Mouse (Mus musculus) CH12.LX (cell line): Measurements from ENCODE around the gene C1ql1. TPM values are rescaled to one million over a fixed set of nuclear protein-coding genes. Genes with fewer than 3 reads are reported as not detected.

ENCODE experiments used
- DNase-seq: peaks from one replicate; pipeline ENCODE4 v3.0.0-alpha.2; 2013; ENCODE audit errors: extremely low read depth
- H3K27ac ChIP-seq: 2 replicates; pipeline ENCODE4 v1.5.1; 2012; ENCODE audit warnings: low read depth, mild to moderate bottlenecking, control low read depth, moderate library complexity; ENCODE audit not compliant: insufficient read depth
- H3K27me3 ChIP-seq: replicated peaks from 2 replicates; pipeline ENCODE3; 2012; ENCODE audit warnings: inconsistent platforms
- H3K36me3 ChIP-seq, 2 experiments: replicated peaks in 1 of 2; 2 replicates each; pipeline versions ENCODE3 to v1.6.1; 2012; ENCODE audit warnings: inconsistent platforms in 1 of 2, low read length in 1 of 2, mild to moderate bottlenecking in 1 of 2, mixed read lengths in 1 of 2, moderate library complexity in 1 of 2; ENCODE audit not compliant: control insufficient read depth in 1 of 2, insufficient read depth in 1 of 2
- H3K4me1 ChIP-seq, 2 experiments: 2 replicates each; pipeline ENCODE4 v1.6.1; 2012; ENCODE audit warnings: inconsistent platforms in 1 of 2, moderate library complexity in 1 of 2; ENCODE audit not compliant: insufficient read depth in 2 of 2, control insufficient read depth in 1 of 2
- H3K4me2 ChIP-seq: 2 replicates; pipeline ENCODE4 v1.6.1; 2012; ENCODE audit warnings: low read depth, mild to moderate bottlenecking, control low read depth; ENCODE audit not compliant: poor library complexity, insufficient read depth, severe bottlenecking
- H3K4me3 ChIP-seq, 3 experiments: fragments of 150-350 bp in 1 of 3; sonication (generic) in 1 of 3; replicated peaks in 1 of 3; 2 replicates each; pipeline versions ENCODE3 to v1.5.1; 2011 to 2012; ENCODE audit warnings: low read depth in 2 of 3, low read length in 2 of 3, mild to moderate bottlenecking in 2 of 3, moderate library complexity in 2 of 3, control low read depth in 1 of 3, improper control_type of control experiment in 1 of 3, inconsistent platforms in 1 of 3, mixed read lengths in 1 of 3; ENCODE audit not compliant: poor library complexity in 1 of 3
- H3K79me2 ChIP-seq: replicated peaks from 2 replicates; pipeline ENCODE4 v1.6.1; 2012; ENCODE audit warnings: mild to moderate bottlenecking, moderate library complexity; ENCODE audit not compliant: control insufficient read depth, poor library complexity, insufficient read depth, severe bottlenecking; ENCODE audit errors: extremely low read depth
- H3K9ac ChIP-seq: 2 replicates; pipeline ENCODE4 v1.6.1; 2012; ENCODE audit warnings: low read depth, mild to moderate bottlenecking, control low read depth, moderate library complexity; ENCODE audit not compliant: insufficient read depth
- H3K9me3 ChIP-seq: replicated peaks from 2 replicates; pipeline ENCODE3; 2012; ENCODE audit warnings: low read length, inconsistent platforms, mixed read lengths
- BHLHE40 ChIP-seq: IDR thresholded peaks from 2 replicates; pipeline ENCODE4 v1.6.1; 2011; ENCODE audit warnings: mild to moderate bottlenecking, low read depth, low read length, improper control_type of control experiment
- CHD1 ChIP-seq: IDR thresholded peaks from 2 replicates; pipeline ENCODE4 v1.6.1; 2012; ENCODE audit warnings: low read depth, low read length, improper control_type of control experiment, inconsistent platforms
- CHD2 ChIP-seq: IDR thresholded peaks from 2 replicates; pipeline ENCODE4 v1.6.1; 2011; ENCODE audit warnings: low read length, improper control_type of control experiment
- CTCF ChIP-seq, 2 experiments: IDR thresholded peaks in 1 of 2; conservative IDR thresholded peaks in 1 of 2; 2 replicates each; pipeline ENCODE4 v1.5.1; 2011 to 2012; ENCODE audit warnings: low read depth in 2 of 2, low read length in 2 of 2, improper control_type of control experiment in 1 of 2, inconsistent platforms in 1 of 2, mild to moderate bottlenecking in 1 of 2, moderate library complexity in 1 of 2
- E2F4 ChIP-seq: IDR thresholded peaks from 2 replicates; pipeline ENCODE4 v1.6.1; 2011; ENCODE audit warnings: low read depth, low read length, improper control_type of control experiment; ENCODE audit not compliant: insufficient replicate concordance
- ELF1 ChIP-seq: IDR thresholded peaks from 2 replicates; pipeline ENCODE4 v1.6.1; 2014; ENCODE audit warnings: low read depth, mild to moderate bottlenecking, inconsistent platforms, low read length, improper control_type of control experiment
- EP300 ChIP-seq: IDR thresholded peaks from 2 replicates; pipeline ENCODE4 v1.6.1; 2011; ENCODE audit warnings: low read length, improper control_type of control experiment
- ETS1 ChIP-seq: conservative IDR thresholded peaks from 2 replicates; pipeline ENCODE4 v1.6.1; 2012; ENCODE audit warnings: low read depth, mild to moderate bottlenecking, inconsistent platforms, low read length, improper control_type of control experiment, moderate library complexity
- GABPA ChIP-seq: IDR thresholded peaks from 2 replicates; pipeline ENCODE4 v1.6.1; 2012; ENCODE audit warnings: low read depth, low read length, improper control_type of control experiment, inconsistent platforms; ENCODE audit not compliant: insufficient replicate concordance
- HCFC1 ChIP-seq: IDR thresholded peaks from 2 replicates; pipeline ENCODE4 v1.6.1; 2012; ENCODE audit warnings: low read depth, mild to moderate bottlenecking, inconsistent platforms, low read length, improper control_type of control experiment
- IRF4 ChIP-seq: IDR thresholded peaks from 2 replicates; pipeline ENCODE4 v1.6.1; 2014; ENCODE audit warnings: low read depth, mild to moderate bottlenecking, inconsistent platforms, low read length, improper control_type of control experiment
- JUN ChIP-seq: IDR thresholded peaks from 2 replicates; pipeline ENCODE4 v1.6.1; 2011; ENCODE audit warnings: low read depth, mild to moderate bottlenecking, low read length, improper control_type of control experiment, moderate library complexity; ENCODE audit not compliant: insufficient read depth
- JUND ChIP-seq: conservative IDR thresholded peaks from 2 replicates; pipeline ENCODE4 v1.6.1; 2011; ENCODE audit warnings: low read depth, low read length, improper control_type of control experiment
- KAT2A ChIP-seq: IDR thresholded peaks from 2 replicates; pipeline ENCODE4 v1.6.1; 2012; ENCODE audit warnings: low read length, improper control_type of control experiment, inconsistent platforms; ENCODE audit not compliant: insufficient replicate concordance
- MAFK ChIP-seq: IDR thresholded peaks from 2 replicates; pipeline ENCODE4 v1.6.1; 2011; ENCODE audit warnings: low read length, improper control_type of control experiment; ENCODE audit not compliant: insufficient replicate concordance
- MAX ChIP-seq: IDR thresholded peaks from 2 replicates; pipeline ENCODE4 v1.6.1; 2011; ENCODE audit warnings: low read length, improper control_type of control experiment
- MAZ ChIP-seq: IDR thresholded peaks from 2 replicates; pipeline ENCODE4 v1.6.1; 2012; ENCODE audit warnings: low read depth, mild to moderate bottlenecking, inconsistent platforms, low read length, improper control_type of control experiment, moderate library complexity
- MEF2A ChIP-seq: IDR thresholded peaks from 2 replicates; pipeline ENCODE4 v1.6.1; 2014; ENCODE audit warnings: low read depth, mild to moderate bottlenecking, inconsistent platforms, low read length, improper control_type of control experiment, borderline replicate concordance
- MXI1 ChIP-seq: IDR thresholded peaks from 2 replicates; pipeline ENCODE4 v1.6.1; 2011; ENCODE audit warnings: mild to moderate bottlenecking, low read depth, low read length, improper control_type of control experiment
- MYC ChIP-seq: IDR thresholded peaks from 2 replicates; pipeline ENCODE4 v1.6.1; 2011; ENCODE audit warnings: low read depth, mild to moderate bottlenecking, improper control_type of control experiment, low read length
- NELFE ChIP-seq: IDR thresholded peaks from 2 replicates; pipeline ENCODE4 v1.6.1; 2011; ENCODE audit warnings: low read depth, low read length, improper control_type of control experiment
- NRF1 ChIP-seq: IDR thresholded peaks from 2 replicates; pipeline ENCODE4 v1.6.1; 2014; ENCODE audit warnings: low read depth, mild to moderate bottlenecking, inconsistent platforms, low read length, improper control_type of control experiment, moderate library complexity
- PAX5 ChIP-seq: IDR thresholded peaks from 2 replicates; pipeline ENCODE4 v1.6.1; 2012; ENCODE audit warnings: low read length, inconsistent platforms, mixed read lengths
- POLR2A ChIP-seq: IDR thresholded peaks from 2 replicates; pipeline ENCODE4 v1.6.1; 2011; ENCODE audit warnings: low read depth, mild to moderate bottlenecking, improper control_type of control experiment, low read length
- POLR2AphosphoS2 ChIP-seq: IDR thresholded peaks from 2 replicates; pipeline ENCODE4 v1.6.1; 2011; ENCODE audit warnings: low read depth, low read length, improper control_type of control experiment
- RAD21 ChIP-seq: IDR thresholded peaks from 2 replicates; pipeline ENCODE4 v1.6.1; 2011; ENCODE audit warnings: low read depth, mild to moderate bottlenecking, low read length, improper control_type of control experiment, moderate library complexity
- RCOR1 ChIP-seq: conservative IDR thresholded peaks from 2 replicates; pipeline ENCODE4 v1.6.1; 2012; ENCODE audit warnings: low read depth, mild to moderate bottlenecking, inconsistent platforms, low read length, improper control_type of control experiment
- SIN3A ChIP-seq: IDR thresholded peaks from 2 replicates; pipeline ENCODE4 v1.6.1; 2012; ENCODE audit warnings: low read length, improper control_type of control experiment, inconsistent platforms
- SMC3 ChIP-seq: IDR thresholded peaks from 2 replicates; pipeline ENCODE4 v1.6.1; 2011; ENCODE audit warnings: low read depth, low read length, improper control_type of control experiment
- TBP ChIP-seq: conservative IDR thresholded peaks from 2 replicates; pipeline ENCODE4 v1.6.1; 2011; ENCODE audit warnings: low read depth, low read length, improper control_type of control experiment
- TCF12 ChIP-seq: IDR thresholded peaks from 2 replicates; pipeline ENCODE4 v1.6.1; 2014; ENCODE audit warnings: low read depth, mild to moderate bottlenecking, inconsistent platforms, low read length, improper control_type of control experiment
- UBTF ChIP-seq: IDR thresholded peaks from 2 replicates; pipeline ENCODE4 v1.6.1; 2012; ENCODE audit warnings: low read depth, mild to moderate bottlenecking, inconsistent platforms, low read length, improper control_type of control experiment, moderate library complexity
- USF1 ChIP-seq: IDR thresholded peaks from 2 replicates; pipeline ENCODE4 v1.6.1; 2014; ENCODE audit warnings: low read depth, mild to moderate bottlenecking, inconsistent platforms, low read length, improper control_type of control experiment
- USF2 ChIP-seq: conservative IDR thresholded peaks from 2 replicates; pipeline ENCODE4 v1.6.1; 2011; ENCODE audit warnings: low read depth, low read length, improper control_type of control experiment
- ZC3H11A ChIP-seq: IDR thresholded peaks from 2 replicates; pipeline ENCODE4 v1.6.1; 2012; ENCODE audit warnings: low read depth, mild to moderate bottlenecking, inconsistent platforms, low read length, improper control_type of control experiment
- ZKSCAN1 ChIP-seq: IDR thresholded peaks from 2 replicates; pipeline ENCODE4 v1.6.1; 2012; ENCODE audit warnings: low read depth, inconsistent platforms, low read length, improper control_type of control experiment, borderline replicate concordance
- ZMIZ1 ChIP-seq: IDR thresholded peaks from 2 replicates; pipeline ENCODE4 v1.6.1; 2012; ENCODE audit warnings: low read depth, mild to moderate bottlenecking, inconsistent platforms, low read length, improper control_type of control experiment
- ZNF384 ChIP-seq: IDR thresholded peaks from 2 replicates; pipeline ENCODE4 v1.6.1; 2012; ENCODE audit warnings: low read depth, low read length, improper control_type of control experiment, inconsistent platforms
- dilution Hi-C: fragments of 300-500 bp; cut with MboI; formaldehyde crosslinking; loops from 2 replicates; pipeline ENCODE4 v1.14.3; 2020; ENCODE audit warnings: low sequenced_read_pairs; ENCODE audit not compliant: extremely low pct_unique_long_range_greater_than_20kb, extremely low pct_ligation_motif_present
- in situ Hi-C: fragments of 300-500 bp; cut with MboI; formaldehyde crosslinking; loops from 3 replicates; pipeline ENCODE4 v1.14.3; 2019; ENCODE audit warnings: low sequenced_read_pairs, low pct_ligation_motif_present, low pct_unique_long_range_greater_than_20kb, mixed read lengths
- polyA plus RNA-seq: library from polyadenylated mRNA; unstranded; fragments of >175 nt; gene quantifications from 2 replicates; pipeline ENCODE4 v1.2.1, GENCODE M21; 2012; ENCODE audit warnings: low read depth; ENCODE audit not compliant: insufficient read length
- total RNA-seq, 2 experiments: library from RNA; depleted of rRNA; stranded (reverse); fragments of 300-350 nt in 1 of 2; fragments of >200 nt in 1 of 2; gene quantifications; 2 replicates each; pipeline ENCODE4 v1.2.3; 2012 to 2014

C1ql1 gene
- total and polyA plus RNA-seq, 3 experiments, result not detected

DNA sequence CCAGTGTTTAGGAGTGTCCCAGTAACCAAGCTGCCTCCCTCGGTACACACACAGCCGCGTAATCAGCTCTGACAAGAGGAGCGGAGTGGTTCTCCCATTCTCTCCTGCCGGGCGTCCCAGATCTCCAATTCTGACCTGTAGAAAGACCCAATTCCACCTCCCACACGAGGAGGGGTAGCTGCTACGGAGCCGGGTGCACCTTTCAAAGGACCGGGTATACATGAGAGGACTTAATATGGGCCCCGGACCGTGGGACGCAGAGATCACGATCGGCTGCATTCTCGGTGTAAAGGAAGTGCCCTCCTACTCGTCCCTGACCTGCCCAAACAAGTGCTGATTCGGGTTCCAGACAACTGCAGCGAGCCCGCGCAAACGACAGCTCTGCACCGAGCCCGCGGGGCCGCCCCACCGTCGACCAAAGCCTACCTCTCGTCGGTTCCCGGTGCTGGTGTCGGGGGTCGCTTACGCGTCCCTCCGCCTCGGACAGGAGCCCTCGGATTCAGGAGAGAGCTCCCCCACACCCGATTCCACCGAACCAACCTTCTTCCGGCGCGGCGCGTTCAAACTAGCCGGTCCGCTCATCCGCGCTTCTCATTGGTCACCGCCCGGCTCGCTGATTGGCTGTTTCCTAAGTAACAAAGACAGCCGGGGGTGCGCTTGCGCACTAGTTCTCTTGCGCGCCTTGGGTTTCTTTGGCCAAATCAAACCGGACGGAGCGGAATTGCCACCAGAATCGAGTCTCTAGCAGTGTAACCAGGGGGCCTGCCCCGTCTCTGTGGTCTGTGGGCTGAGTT lies 21.7 kb downstream of the C1ql1 start, which contains the start of gene Kif18b:
Kif18b (minus strand) TSS at position 568 of the 794 bp plus-strand sequence.
- dilution Hi-C loops, result no loop called here

DNA sequence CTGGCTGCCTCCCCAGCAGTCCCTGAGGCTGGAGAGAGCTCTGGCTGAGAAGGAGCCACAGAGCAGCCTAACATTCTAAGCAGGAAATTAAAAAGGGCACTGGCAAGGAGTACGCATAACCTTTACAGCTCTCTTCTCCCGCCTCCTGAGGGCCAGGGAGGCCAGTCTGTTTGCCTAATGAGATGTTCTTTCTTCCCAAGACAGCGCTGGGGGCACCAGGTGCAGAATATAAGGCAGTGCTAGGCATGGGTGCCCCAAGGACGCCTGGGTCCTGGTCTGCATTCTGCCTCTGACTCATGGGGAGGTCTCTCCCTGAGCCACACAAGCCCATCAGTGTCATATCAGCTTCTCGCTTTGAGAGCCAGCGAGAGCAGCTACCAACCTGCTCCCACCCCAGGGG lies 25.0 kb downstream of the C1ql1 start:
- dilution Hi-C loops, result no loop called here
- no peak for TF ChIP-seq POLR2A
- peak; percentile 53 for TF ChIP-seq UBTF
- no peak for TF ChIP-seq MAZ
- peak overlapping the region; percentile 93 for H3K4me2 ChIP-seq
- peak overlapping the region in 2 of 3 experiments; percentile 16 to 20 for H3K4me3 ChIP-seq
- DNase-seq, result peak; percentile 55
- peaks cover 0 to 38% of the 10 kb centered on the region in 2 experiments for H3K36me3 ChIP-seq
- peaks cover 11 to 51% of the 10 kb centered on the region in 2 experiments for H3K4me1 ChIP-seq
- H3K79me2 ChIP-seq, result peaks cover 76% of the 10 kb centered on the region
- in situ Hi-C loops, result no loop called here
- H3K27ac ChIP-seq, result peak overlapping the region; percentile 69
- H3K9ac ChIP-seq, result peak overlapping the region; percentile 43
- H3K9me3 ChIP-seq, result no peaks in the 10 kb centered on the region
- H3K27me3 ChIP-seq, result no peaks in the 10 kb centered on the region

More for the DNA sequence above, 21.7 kb downstream of the C1ql1 start, which contains the start of gene Kif18b:
- H3K4me2 ChIP-seq, result peak within 1 kb of the TSS; percentile 63
- H3K9me3 ChIP-seq, result peaks cover 2% of the 10 kb centered on the region
- in situ Hi-C loops, result no loop called here
- DNase-seq, result peak; percentile 100
- H3K36me3 ChIP-seq, result peaks cover 0 to 24% of the 10 kb centered on the region in 2 experiments
- H3K27ac ChIP-seq, result peak within 1 kb of the TSS; percentile 89
- H3K79me2 ChIP-seq, result peaks cover 47% of the 10 kb centered on the region
- peak; percentile 79 for TF ChIP-seq POLR2AphosphoS2
- no peak for TF ChIP-seq UBTF
- TF ChIP-seq TBP, result peak; percentile 53; the same call in 1 of the 2 replicates
- TF ChIP-seq ZNF384, result no peak
- peak; percentile 92 for TF ChIP-seq POLR2A
- TF ChIP-seq EP300, result no peak
- TF ChIP-seq TCF12, result peak; percentile 75
- TF ChIP-seq MYC, result no peak
- TF ChIP-seq SMC3, result no peak
- no peak for TF ChIP-seq ZKSCAN1
- no peak for TF ChIP-seq USF2
- no peak for TF ChIP-seq PAX5
- TF ChIP-seq E2F4, result peak; percentile 87; the same call in 1 of the 2 replicates
- TF ChIP-seq RCOR1, result no peak
- TF ChIP-seq BHLHE40, result peak; percentile 24; the same call in 1 of the 2 replicates
- TF ChIP-seq MAZ, result peak; percentile 22; the same call in 1 of the 2 replicates
- TF ChIP-seq KAT2A, result peak; percentile 36; the same call in 1 of the 2 replicates
- TF ChIP-seq MEF2A, result no peak
- TF ChIP-seq MAX, result peak; percentile 64; the same call in 1 of the 2 replicates
- TF ChIP-seq GABPA, result no peak
- TF ChIP-seq CTCF (conservative IDR thresholded peaks at IDR 0.05 in 1 of 2, IDR thresholded peaks at IDR 0.05 in 1 of 2; ENCODE audit: low read depth in 2 of 2, low read length in 2 of 2), result no peak
- no peak for TF ChIP-seq RAD21
- peak; percentile 95 for TF ChIP-seq SIN3A
- TF ChIP-seq ETS1, result no peak
- TF ChIP-seq IRF4, result no peak; the same call in 1 of the 2 replicates
- TF ChIP-seq NRF1, result peak; percentile 95
- no peak for TF ChIP-seq JUND
- TF ChIP-seq ELF1, result peak; percentile 83
- TF ChIP-seq CHD1, result no peak
- TF ChIP-seq NELFE, result peak; percentile 88
- no peak for TF ChIP-seq USF1
- TF ChIP-seq CHD2, result peak; percentile 41; the same call in 1 of the 2 replicates
- peak; percentile 86 for TF ChIP-seq MXI1
- peak; percentile 70 for TF ChIP-seq HCFC1
- TF ChIP-seq ZMIZ1, result peak; percentile 83
- TF ChIP-seq ZC3H11A, result no peak
- TF ChIP-seq JUN, result no peak
- TF ChIP-seq MAFK, result 0 out of 2 replicates have a peak, but pooled peaks have one; percentile 30
- TF ChIP-seq, all 38 proteins: peak for 18
- H3K4me1 ChIP-seq, result peaks cover 11 to 36% of the 10 kb centered on the region in 2 experiments
- peak within 1 kb of the TSS; percentile 71 to 83 (median 82) for H3K4me3 ChIP-seq
- H3K9ac ChIP-seq, result peak within 1 kb of the TSS; percentile 60
- peaks cover 7% of the 10 kb centered on the region for H3K27me3 ChIP-seq
